Mouse (Mus musculus) liver, adult 2 months (tissue): ENCODE measurements around the gene Pld1.

ENCODE experiments used
- CTCF ChIP-seq: fragments of 200-500 bp; IDR thresholded peaks from 2 replicates; pipeline ENCODE4 v1.5.1; 2011; ENCODE audit warnings: low read depth, low read length, control low read depth
- POLR2A ChIP-seq: fragments of 200-500 bp; IDR thresholded peaks from 2 replicates; pipeline ENCODE4 v1.6.1; 2011; ENCODE audit warnings: low read length, control low read depth; ENCODE audit not compliant: insufficient read depth; ENCODE audit errors: extremely low read depth

DNA sequence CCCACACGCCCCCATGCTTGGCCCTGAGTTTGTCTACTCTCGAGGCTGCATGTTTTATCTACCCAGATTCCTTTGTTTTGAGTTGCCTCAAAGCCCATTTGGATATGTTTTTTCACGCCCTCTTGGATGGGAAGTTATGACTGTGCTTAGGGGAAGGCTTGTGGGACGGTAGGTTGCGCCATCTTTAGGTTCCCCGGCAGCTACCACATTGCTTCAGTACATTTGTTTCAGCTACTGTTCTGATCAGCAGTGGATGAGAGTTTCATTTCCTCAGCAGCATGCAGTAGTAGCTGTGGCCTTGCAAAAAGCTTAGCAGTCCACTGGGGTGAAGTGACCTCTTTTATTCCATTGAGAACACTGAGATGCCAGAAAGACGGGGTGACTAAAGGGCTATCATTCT, 73.7 kb downstream of the Pld1 start:
- TF ChIP-seq CTCF (no peak), POLR2A (no peak)
